Mouse (Mus musculus) adrenal gland (tissue): Measurements from ENCODE around the gene Gm45713.
"Not testable (repeated sequence)": the region's sequence is repeated elsewhere in the genome, so short reads cannot be mapped to it uniquely, and the experiment has no call there.

Experiments used
- intact Hi-C: fragments of 180-260 bp; cut with DNase I; formaldehyde crosslinking; loops from one replicate; pipeline ENCODE4 v1.15.1; 2025
- long read RNA-seq, 2 experiments: library from polyadenylated mRNA; unstranded; transcript quantifications; one replicate each; pipeline ENCODE4 v2.0.0; 2020; ENCODE audit warnings: borderline replicate concordance in 1 of 2; ENCODE audit not compliant: insufficient replicate concordance in 1 of 2

Gene Gm45713
- long read RNA-seq, experiment 1, partial matches to known transcripts = 49 of 58 reads
- long read RNA-seq, experiment 1, other reads (novel, unspliced or antisense) = 9 of 58 reads
- long read RNA-seq, experiment 2, partial matches to known transcripts = 29 of 30 reads
- long read RNA-seq, experiment 2, other reads (novel, unspliced or antisense) = 1 of 30 reads

GRCm38 (mm10) chr7:45135993-45136567 is at the start of gene Gm45713, which contains the start of gene Flt3l:
Gm45713 (minus strand) TSS chr7:45136231.
Flt3l (minus strand) TSS chr7:45136432.
- intact Hi-C loops = loop anchor here (1.0 kb wide), 1 partner anchor 56 kb away; no protein-coding TSS in a partner anchor

DNA sequence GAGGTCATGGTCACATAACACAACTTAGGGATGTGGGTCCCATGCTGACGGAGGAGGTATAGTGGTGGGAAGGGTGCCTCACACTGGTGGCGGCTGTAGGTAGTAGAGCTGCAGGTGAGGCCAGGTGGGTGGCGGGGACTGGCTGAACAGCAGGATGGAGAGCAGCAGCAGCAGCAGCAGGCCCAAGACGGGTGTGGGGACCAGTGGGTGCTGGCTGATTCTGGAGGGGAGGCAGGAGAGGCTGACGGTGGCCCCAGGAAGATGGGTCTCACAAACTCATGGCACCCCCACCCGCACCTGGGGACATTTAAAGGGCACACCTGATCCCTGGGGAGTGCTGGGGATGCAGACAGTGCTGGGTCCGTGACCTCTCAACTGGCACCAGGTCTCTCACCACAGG is 47.6 kb upstream of the Gm45713 start:
- intact Hi-C loops = no loop called here

- intact Hi-C loops = no loop called here
Observed at GRCm38 (mm10) chr7:45182606-45183005, 46.6 kb upstream of the Gm45713 start.

DNA sequence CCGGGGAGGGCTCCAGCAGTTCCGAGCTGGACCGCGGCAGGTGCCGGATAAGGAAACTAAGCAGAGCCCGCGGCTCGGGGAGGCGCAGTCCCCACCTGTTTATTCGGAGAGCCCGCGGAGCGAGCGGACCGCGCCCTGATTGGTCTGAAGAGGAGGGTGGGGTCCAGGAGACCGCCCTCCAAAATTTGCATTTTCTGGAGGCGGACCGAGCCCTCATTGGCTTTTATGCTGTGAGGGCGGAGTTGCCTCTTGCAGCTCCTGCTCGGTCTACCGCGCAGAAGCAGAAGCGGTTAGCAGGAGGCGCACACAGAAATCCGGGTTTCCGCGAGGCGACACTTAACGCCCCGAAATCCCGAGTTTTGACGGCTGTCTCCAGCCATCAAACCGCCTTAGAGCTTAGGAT is 46.2 kb upstream of the Gm45713 start:
- intact Hi-C loops = no loop called here

DNA sequence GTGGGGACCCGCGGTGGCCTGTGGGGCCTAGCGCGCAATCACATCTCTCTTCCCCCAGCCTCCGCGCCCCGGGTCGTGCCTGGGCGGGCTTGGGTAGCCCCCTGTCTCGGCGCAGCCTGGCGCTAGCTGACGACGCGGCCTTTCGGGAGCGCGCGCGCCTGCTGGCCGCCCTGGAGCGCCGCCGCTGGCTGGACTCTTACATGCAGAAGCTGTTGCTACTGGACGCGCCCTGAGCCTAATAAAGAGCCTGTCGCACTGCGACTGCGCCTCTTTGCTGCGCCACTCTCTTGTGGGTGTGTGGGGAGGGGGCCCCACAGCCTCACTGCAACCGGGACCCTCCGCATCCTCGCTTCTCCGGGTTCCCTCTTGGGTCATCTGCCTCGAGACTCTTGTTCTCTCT is 45.5 kb upstream of the Gm45713 start:
- intact Hi-C loops = no loop called here

DNA sequence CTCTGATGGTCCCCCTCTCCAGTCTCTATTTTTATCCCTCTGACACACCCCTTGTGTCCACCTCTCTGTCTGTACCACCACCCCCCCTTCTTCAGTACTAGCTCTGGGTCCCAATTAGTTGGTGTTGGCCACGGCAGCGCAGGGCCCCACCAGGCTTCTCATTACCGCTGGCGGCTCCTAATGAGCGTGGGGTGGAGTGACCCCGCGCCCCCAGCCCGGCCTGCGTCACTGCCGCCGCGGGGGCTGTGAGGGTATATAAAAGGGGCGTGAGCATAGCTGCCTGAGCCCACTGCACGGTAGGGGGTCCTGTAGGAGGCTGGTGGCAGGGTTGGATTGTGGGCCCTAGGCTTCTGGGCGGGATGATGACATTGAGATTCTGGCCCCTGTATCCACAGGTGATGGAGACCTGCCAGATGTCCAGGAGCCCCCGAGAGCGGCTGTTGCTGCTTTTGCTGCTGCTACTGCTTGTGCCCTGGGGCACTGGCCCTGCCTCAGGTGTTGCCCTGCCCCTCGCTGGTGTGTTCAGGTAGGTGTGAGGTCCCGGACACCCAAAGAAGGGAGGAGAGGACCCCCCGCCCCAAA is 45.0 kb upstream of the Gm45713 start, which contains the start of gene Pth2:
TSS of gene Pth2 (plus strand) at position 100 of the 582 bp plus-strand sequence.
- intact Hi-C loops = no loop called here

GRCm38 (mm10) chr7:45179469-45179868 is 43.4 kb upstream of the Gm45713 start, which contains the start of gene Gfy:
Gfy (minus strand) TSS chr7:45179569.
- intact Hi-C loops = no loop called here

DNA sequence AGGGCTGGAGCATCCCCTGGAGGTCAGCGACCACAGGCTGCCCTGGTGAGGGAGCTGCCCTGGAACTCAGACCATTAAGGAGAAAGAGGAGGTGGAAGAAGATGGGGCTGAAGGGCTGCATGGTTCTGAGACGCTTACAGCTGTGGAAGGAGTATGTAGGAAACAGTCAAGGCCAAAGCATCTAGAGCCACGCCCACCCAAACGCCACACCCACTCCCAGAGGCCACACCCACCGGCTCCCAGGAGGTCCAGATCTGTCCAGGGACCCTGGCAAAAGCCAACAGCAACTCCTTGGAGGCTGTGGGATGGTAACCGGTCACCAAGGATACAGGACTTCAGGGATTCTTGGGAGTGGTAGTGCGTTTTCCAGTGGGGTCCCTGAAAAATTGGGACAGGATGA is 42.5 kb upstream of the Gm45713 start:
- intact Hi-C loops = no loop called here

- intact Hi-C loops = no loop called here
Observed at GRCm38 (mm10) chr7:45176356-45176755, 40.3 kb upstream of the Gm45713 start.

GRCm38 (mm10) chr7:45175929-45176328 is 39.9 kb upstream of the Gm45713 start:
- intact Hi-C loops = no loop called here

- intact Hi-C loops = no loop called here
Observed at GRCm38 (mm10) chr7:45175398-45175797, 39.4 kb upstream of the Gm45713 start.

DNA sequence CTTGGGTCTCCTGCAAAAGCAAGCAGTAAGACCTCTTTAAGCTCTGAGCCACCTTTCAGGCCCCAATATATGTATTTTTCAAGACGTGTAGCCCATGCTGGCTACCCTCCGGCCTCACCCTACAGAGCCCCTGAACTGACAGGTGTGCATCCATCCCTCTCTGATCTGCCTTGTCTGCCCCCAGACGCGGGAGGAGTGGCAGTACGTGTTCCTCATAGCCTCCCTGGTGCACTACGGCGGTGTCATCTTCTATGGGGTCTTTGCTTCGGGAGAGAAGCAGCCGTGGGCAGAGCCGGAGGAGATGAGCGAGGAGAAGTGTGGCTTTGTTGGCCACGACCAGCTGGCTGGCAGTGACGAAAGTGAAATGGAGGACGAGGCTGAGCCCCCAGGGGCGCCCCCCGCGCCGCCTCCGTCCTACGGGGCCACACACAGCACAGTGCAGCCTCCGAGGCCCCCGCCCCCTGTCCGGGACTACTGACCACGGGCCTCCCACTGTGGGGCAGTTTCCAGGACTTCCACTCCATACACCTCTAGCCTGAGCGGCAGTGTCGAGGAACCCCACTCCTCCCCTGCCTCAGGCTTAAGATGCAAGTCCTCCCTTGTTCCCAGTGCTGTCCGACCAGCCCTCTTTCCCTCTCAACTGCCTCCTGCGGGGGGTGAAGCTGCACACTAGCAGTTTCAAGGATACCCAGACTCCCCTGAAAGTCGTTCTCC is 38.7 kb upstream of the Gm45713 start:
- intact Hi-C loops = no loop called here

GRCm38 (mm10) chr7:45173772-45174171 is 37.7 kb upstream of the Gm45713 start:
- intact Hi-C loops = not testable (repeated sequence)

- intact Hi-C loops = no loop called here
Observed at GRCm38 (mm10) chr7:45172974-45173373, 36.9 kb upstream of the Gm45713 start.

GRCm38 (mm10) chr7:45169495-45169894 is 33.5 kb upstream of the Gm45713 start:
- intact Hi-C loops = no loop called here

DNA sequence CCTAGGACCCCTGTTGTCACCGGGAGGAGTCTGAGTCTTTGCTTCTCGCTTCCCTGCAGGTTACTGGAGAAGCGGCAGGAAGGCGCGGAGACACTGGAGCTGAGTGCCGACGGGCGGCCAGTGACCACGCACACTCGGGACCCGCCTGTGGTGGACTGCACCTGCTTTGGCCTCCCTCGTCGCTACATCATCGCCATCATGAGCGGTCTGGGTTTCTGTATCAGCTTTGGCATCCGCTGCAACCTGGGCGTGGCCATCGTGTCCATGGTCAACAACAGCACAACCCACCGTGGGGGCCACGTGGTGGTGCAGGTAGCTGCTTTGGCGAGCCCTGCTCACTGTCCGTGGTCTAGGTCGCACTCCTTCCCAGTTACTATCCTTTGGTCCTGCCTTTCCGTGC is 32.6 kb upstream of the Gm45713 start:
- intact Hi-C loops = no loop called here

DNA sequence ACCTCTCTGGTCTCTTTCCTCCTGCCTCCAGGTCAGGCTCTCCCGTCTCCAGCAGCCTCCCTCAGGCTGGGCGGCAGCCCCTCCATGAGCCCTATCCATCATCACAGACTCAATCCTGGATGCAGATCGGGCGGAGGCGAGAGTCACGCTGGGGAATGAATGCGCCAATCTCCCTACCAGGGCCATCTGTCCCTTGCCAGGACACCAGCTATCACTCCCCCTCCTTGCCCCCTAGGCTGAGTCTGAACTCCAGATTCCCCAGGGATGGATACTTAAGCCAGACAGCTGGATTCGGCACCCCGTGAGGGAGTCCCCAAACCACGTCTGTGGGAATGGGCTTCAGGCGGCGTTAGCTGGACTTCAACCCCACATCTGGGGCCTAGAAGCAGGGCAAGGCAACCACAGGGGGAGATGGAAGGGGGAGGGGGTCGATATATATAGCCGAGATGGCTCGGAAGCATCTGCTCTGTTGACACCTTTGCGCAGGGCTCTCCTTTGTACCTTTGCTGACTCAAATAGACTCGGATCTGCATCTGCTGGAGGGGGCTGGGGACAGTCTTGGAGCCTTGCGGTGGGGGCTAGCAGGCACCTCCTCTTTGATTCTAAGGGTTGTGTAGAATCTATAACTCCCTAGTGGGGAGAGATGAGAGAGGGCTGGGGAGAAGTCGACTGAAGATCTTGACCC is 31.9 kb upstream of the Gm45713 start:
- intact Hi-C loops = no loop called here

DNA sequence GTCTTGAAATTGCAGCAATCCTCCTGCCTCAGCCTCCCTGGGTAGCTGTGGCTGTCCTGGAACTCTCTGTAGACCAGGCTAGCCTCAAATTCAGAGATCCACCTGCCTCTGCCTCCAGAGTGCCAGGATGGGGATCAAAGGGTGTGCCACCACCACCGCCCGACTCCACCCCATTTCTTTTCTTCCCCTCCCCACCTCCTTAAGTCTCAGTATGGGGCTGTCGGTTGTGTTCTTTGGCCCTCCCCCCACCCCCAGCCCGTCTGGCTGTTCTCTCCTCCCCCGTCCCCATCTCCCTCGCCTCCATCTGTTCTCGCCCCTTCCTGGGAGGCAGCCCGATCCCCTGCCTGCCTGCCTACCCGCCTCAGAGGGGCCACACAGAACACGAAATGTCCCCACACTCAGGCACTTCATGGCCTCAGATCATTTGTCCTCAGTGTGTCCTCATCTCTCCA is 30.9 kb upstream of the Gm45713 start:
- intact Hi-C loops = no loop called here

GRCm38 (mm10) chr7:45165701-45166100 is 29.7 kb upstream of the Gm45713 start:
- intact Hi-C loops = no loop called here

DNA sequence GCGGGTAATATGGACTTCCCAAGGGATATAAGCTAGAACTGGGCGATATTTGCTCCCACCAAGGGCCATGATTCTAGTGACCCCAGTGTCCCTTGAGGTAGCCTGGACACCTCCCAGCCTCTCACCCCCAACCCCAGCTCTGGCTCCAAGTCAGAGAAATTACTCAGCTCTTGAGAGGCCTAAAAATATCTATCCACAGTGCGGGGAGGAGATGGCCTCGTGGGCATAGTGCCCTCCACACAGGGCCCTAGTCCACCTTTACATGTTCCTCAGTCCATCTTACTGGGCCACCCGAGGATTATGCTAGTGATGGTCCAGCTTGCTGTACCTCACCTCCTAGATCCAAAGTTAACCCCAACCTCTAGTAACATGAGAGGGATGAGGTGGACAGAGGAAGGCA is 28.8 kb upstream of the Gm45713 start:
- intact Hi-C loops = no loop called here

DNA sequence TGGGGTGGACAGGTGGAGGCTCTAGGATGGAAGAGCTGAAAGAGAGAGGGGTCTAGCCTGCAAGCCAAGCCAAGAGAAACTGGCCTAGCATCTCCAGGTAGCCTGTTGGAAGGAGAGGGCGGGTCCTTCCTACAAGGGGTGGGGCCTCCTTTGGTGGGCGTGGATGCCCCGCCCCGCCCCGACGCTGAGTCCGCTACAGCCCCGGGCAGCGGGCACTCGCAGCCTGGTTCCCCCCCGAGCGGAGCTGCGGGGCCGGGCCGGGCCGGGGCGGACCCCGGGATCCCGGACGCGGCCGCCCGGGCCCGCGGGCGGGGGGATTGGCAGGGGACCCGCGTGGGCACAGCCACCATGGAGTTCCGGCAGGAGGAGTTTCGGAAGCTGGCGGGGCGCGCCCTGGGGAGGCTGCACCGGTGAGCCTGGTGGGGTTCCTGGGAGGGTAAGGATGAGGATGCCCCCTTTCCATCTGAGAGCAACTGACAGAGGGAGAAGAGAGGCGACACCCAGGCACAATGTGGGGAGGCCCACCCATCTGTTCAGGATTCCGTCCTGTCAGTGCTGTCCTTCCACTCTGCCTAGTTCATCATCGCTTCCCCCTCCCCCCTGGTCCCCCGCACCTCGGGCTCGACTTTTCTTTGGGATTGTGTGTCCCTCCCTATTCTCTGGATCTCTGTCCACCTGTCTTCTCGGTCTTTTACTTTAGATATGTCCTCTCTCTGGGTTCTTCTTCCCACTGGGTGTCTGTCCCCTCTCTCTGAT is 27.9 kb upstream of the Gm45713 start, which contains the start of gene Slc17a7:
TSS of gene Slc17a7 (plus strand) at position 215 of the 756 bp plus-strand sequence.
- intact Hi-C loops = loop anchor here (2.0 kb wide), 1 partner anchor 37 kb away; no protein-coding TSS in a partner anchor
